Mouse (Mus musculus): ENCODE results near the gene 2310061I04Rik. TPM values are rescaled to one million over a fixed set of nuclear protein-coding genes. Genes with fewer than 3 reads are reported as not detected.
A peak's percentile ranks its signal among the peaks of the same experiment; 100 is the strongest.

Gene 2310061I04Rik
- polyA plus RNA-seq, 1 experiment from 2014 or later: 30.6 TPM

DNA sequence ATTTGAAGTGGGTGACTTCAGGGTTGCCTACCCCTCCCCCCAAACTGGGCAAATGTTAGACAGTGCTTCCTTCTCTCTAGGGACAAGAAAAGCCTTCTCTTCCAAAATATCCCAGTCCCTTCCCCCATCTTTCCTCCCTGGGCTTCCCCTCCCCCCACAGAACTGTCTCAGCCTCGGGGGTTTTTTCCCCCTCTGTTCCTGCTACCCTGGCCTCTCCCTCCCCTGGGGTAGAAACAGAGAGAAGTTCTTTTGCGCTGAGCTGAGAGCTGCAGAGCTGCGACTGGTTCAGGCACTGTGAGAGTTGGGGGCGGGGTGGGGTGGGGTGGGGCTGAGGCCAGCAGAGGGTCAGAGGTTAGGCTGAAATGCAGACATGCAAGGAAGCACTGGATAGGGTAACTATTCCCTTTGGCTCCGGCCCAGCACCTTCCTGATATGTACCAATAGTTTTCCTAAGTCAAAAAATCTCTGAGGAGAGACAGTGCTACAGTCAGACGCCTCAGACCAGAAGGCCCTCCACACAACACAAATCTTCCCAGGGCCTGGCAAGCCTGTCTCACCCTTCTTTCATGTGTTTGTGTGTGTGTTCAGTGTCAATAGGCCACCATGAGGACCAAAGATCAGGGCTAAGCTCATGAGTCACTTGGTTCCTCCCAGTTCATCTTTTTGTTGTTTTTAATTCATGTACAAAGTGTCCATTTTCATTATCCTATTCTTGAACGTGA, 27.7 kb downstream of the 2310061I04Rik start:
- Histone ChIP-seq H3K4me1 (replicated peaks; ENCODE audit: control insufficient read depth, insufficient read depth, low read length) (peaks cover 51% of the 10 kb centered on the region), H3K4me2 (ENCODE audit: low read length) (peak overlapping the region; percentile 92), H3K9ac (ENCODE audit: low read length) (peak overlapping the region; percentile 62), H3K27ac (ENCODE audit: low read depth) (peak overlapping the region; percentile 77), H3K36me3 (ENCODE audit: control insufficient read depth, insufficient read depth, low read length) (peaks cover 15% of the 10 kb centered on the region), H3K27me3 (replicated peaks; ENCODE audit: control insufficient read depth, insufficient read depth, low read length) (no peaks in the 10 kb centered on the region), H3K4me3 (ENCODE audit: low read depth, low read length) (peak overlapping the region; percentile 68), H3K9me3 (ENCODE audit: control insufficient read depth, low read length) (0 out of 2 replicates have a peak, but pooled peaks cover 5% of the 10 kb centered on the region)
- ATAC-seq (replicated peaks; ENCODE audit: low FRiP score, low TSS enrichment, low read depth) (no peak), DNase-seq (ENCODE audit: low spot score) (peak; percentile 57)
- WGBS: 4% methylated on average over 7 of the region's 7 CpGs

DNA sequence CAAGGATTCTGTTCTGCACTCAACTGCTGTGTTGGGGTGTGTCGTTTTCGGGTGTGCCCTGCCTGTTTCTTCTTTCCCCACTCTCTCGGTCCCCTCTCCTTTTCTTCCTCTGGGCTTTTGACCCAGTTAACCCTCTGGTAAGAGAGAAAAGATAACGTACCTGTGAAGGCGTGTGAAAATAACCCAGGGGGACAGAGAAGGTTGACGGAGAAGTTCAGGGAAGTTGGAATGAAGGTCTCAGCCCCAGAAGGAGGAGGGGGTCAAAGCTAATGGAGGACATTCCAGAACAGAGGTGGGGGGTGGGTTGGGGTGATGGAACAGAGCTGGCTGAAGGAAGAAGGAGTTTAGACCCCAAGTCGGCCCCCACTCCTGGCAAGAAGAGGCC, 28.3 kb downstream of the 2310061I04Rik start:
- H3K9me3 ChIP-seq (ENCODE audit: control insufficient read depth, low read length): 0 out of 2 replicates have a peak, but pooled peaks cover 5% of the 10 kb centered on the region
- whole genome bisulfite sequencing: 6% methylated on average over 7 of the region's 7 CpGs
- peak overlapping the region; percentile 62 for H3K9ac ChIP-seq (ENCODE audit: low read length)
- H3K4me2 ChIP-seq (ENCODE audit: low read length): peak overlapping the region; percentile 92
- peaks cover 9% of the 10 kb centered on the region for H3K36me3 ChIP-seq (ENCODE audit: control insufficient read depth, insufficient read depth, low read length)
- H3K4me3 ChIP-seq (ENCODE audit: low read depth, low read length): peak overlapping the region; percentile 68
- DNase-seq (ENCODE audit: low spot score) (no peak), ATAC-seq (replicated peaks; ENCODE audit: low FRiP score, low TSS enrichment, low read depth) (no peak)
- H3K4me1 ChIP-seq (replicated peaks; ENCODE audit: control insufficient read depth, insufficient read depth, low read length): peaks cover 53% of the 10 kb centered on the region
- no peaks in the 10 kb centered on the region for H3K27me3 ChIP-seq (replicated peaks; ENCODE audit: control insufficient read depth, insufficient read depth, low read length)
- H3K27ac ChIP-seq (ENCODE audit: low read depth): peak overlapping the region; percentile 77

DNA sequence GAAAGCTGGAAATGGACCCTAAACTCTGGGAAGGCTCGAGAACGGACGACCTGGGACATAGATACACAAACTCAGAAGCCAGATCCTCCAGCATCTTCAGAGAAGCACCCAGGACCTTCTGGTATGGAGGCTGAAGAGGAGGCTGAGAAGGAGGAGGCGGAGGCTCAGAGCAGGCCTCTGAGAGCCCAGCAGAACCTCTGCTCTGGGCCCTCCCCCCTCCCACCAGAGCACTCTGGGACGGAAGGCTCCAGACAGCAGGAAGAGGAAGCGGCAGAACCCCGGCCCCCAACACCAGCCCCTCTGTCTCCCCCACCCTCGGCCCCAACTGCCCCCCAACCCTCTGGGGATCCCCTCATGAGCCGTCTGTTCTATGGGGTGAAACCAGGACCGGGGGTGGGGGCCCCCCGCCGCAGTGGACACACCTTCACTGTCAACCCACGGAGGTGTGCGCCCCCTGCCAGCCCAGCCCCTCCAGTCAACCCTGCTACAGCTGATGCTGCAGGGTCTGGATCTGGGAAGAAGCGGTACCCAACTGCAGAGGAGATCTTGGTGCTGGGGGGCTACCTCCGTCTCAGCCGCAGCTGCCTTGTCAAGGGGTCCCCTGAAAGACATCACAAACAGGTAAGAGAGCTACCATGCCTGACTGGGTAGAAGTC, 28.9 kb downstream of the 2310061I04Rik start:
- Histone ChIP-seq H3K4me2 (ENCODE audit: low read length) (peak overlapping the region; percentile 92), H3K9ac (ENCODE audit: low read length) (peak overlapping the region; percentile 62), H3K4me1 (replicated peaks; ENCODE audit: control insufficient read depth, insufficient read depth, low read length) (peaks cover 50% of the 10 kb centered on the region), H3K27me3 (replicated peaks; ENCODE audit: control insufficient read depth, insufficient read depth, low read length) (no peaks in the 10 kb centered on the region), H3K4me3 (ENCODE audit: low read depth, low read length) (peak overlapping the region; percentile 68), H3K27ac (ENCODE audit: low read depth) (peak overlapping the region; percentile 77; the same call in 1 of the 2 replicates), H3K36me3 (ENCODE audit: control insufficient read depth, insufficient read depth, low read length) (peaks cover 8% of the 10 kb centered on the region), H3K9me3 (ENCODE audit: control insufficient read depth, low read length) (0 out of 2 replicates have a peak, but pooled peaks cover 5% of the 10 kb centered on the region)
- DNase-seq (ENCODE audit: low spot score) (no peak), ATAC-seq (replicated peaks; ENCODE audit: low FRiP score, low TSS enrichment, low read depth) (no peak)
- WGBS: 31% methylated on average over 17 of the region's 17 CpGs

DNA sequence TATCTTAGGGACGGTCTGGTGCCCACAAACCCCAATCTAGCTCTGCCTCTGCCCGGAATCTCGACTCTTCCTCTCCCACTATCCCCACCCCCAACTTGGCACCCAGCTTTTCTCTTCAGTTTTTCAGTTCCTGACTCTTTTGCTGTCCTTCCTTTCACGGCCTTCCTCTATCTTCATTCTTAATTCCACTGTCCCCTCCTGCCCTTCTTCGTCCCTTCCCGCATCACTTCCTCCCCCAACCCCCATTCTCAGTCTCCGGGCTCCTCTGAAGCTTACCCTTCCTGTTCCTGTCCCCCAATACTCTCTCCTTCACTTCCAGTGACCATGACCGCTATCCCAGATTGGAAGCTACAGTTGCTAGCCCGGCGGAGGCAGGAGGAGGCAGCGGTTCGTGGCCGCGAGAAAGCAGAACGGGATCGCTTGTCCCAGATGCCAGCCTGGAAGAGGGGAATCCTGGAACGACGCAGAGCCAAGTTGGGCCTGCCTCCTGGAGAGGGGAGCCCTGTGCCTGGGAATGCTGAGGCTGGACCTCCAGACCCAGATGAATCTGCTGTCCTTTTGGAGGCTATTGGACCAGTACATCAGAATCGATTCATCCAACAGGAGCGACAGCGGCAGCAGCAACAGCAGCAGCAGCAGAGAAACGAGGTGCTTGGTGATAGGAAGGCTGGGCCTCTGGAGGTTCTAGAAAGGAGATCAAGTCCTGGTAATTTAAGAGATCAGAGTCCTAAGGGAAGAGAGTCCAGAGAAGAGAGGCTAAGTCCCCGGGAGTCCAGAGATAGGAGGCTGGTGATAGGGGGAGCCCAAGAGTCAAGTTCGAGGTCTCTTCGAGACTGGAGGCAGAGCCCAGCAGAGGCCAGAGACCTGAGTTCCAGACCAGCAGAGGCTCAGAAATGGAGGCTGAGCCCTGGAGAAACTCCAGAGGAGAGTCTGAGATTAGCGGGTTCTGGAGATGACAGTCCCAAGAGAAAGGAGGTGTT, 30.0 kb downstream of the 2310061I04Rik start:
- peaks cover 50% of the 10 kb centered on the region for H3K4me1 ChIP-seq (replicated peaks; ENCODE audit: control insufficient read depth, insufficient read depth, low read length)
- H3K4me3 ChIP-seq (ENCODE audit: low read depth, low read length): peak overlapping the region; percentile 68
- 0 out of 2 replicates have a peak, but pooled peaks cover 5% of the 10 kb centered on the region for H3K9me3 ChIP-seq (ENCODE audit: control insufficient read depth, low read length)
- ATAC-seq (replicated peaks; ENCODE audit: low FRiP score, low TSS enrichment, low read depth) (no peak), DNase-seq (ENCODE audit: low spot score) (peak; percentile 63)
- H3K4me2 ChIP-seq (ENCODE audit: low read length): peak overlapping the region; percentile 92
- WGBS: 13% methylated on average over 26 of the region's 26 CpGs
- H3K9ac ChIP-seq (ENCODE audit: low read length): peak overlapping the region; percentile 62
- no peaks in the 10 kb centered on the region for H3K27me3 ChIP-seq (replicated peaks; ENCODE audit: control insufficient read depth, insufficient read depth, low read length)
- H3K27ac ChIP-seq (ENCODE audit: low read depth): peak overlapping the region; percentile 96
- H3K36me3 ChIP-seq (ENCODE audit: control insufficient read depth, insufficient read depth, low read length): peaks cover 8% of the 10 kb centered on the region

DNA sequence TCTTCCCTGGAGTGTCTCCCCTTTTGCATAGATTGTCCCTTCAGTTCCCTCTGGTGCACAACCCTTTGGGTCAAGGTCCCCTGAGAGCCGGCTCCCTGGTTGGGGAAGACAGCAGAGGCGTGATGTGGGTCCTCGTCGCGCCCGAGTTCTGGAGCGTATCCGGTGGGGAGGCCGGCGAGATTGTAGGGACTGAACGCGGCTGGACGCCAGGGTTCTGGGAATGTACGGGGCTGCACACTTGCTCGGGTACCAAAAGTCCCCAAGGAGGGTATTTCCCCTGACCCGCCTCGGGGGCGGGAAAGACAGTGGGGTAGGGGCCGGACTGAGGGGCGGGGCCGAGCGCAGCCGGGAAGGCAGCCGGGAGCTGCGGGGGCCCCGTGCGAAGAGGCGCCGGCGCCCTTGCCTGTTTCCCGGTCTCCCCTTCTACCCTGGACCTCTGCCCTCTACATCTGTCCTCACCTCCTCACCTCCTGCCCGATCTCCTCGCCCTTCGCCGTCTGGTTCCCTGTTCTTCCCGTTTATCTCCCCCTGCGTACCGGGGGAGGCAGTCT, 30.9 kb downstream of the 2310061I04Rik start:
- Histone ChIP-seq H3K4me2 (ENCODE audit: low read length) (peak overlapping the region; percentile 92), H3K36me3 (ENCODE audit: control insufficient read depth, insufficient read depth, low read length) (peaks cover 7% of the 10 kb centered on the region), H3K9me3 (ENCODE audit: control insufficient read depth, low read length) (0 out of 2 replicates have a peak, but pooled peaks cover 3% of the 10 kb centered on the region), H3K4me3 (ENCODE audit: low read depth, low read length) (peak overlapping the region; percentile 68), H3K27me3 (replicated peaks; ENCODE audit: control insufficient read depth, insufficient read depth, low read length) (no peaks in the 10 kb centered on the region), H3K4me1 (replicated peaks; ENCODE audit: control insufficient read depth, insufficient read depth, low read length) (peaks cover 50% of the 10 kb centered on the region), H3K27ac (ENCODE audit: low read depth) (peak overlapping the region; percentile 96), H3K9ac (ENCODE audit: low read length) (peak overlapping the region; percentile 62)
- ATAC-seq (replicated peaks; ENCODE audit: low FRiP score, low TSS enrichment, low read depth) (peak; percentile 39), DNase-seq (ENCODE audit: low spot score) (peak; percentile 87)
- under 1% methylated on average over 38 of the region's 38 CpGs for WGBS

DNA sequence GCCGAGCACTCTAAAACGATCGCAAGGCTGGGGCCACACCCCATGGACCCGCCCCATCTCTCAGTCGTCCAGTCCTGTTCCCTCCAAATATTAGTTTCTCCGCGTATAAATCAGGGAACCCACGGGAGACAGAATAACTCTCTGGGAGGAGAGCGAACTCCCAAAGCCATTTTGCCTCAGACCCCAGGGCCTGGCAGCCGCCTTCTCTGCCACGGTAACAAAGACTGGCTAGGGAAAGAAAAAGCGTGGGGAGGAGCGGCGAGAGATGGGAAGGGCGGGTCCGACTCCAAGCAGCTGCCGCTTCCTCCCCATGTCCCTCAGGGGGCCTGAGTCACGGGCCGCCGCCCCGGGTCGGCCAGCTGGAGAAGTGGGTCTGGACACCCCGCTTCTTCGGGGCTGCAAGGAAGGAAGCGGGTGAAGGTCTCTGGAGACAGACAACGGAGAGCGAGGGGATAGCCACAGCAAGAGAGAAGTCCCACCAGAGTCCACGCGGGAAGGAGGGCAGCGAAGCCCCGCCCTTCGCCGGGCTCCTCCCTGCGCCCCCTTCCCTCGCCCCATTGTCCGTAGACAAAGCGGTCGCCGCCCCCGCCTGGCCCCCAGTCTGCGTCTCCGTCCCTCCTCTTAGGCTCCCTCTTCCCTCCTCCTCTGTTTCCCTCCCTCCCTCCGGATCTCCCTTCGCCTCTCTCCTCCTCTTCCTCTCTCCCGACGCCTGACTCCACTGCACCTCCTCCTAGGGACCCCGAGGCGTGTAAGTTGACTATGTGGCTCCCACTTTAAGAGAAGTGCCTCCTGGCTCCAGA, 31.6 kb downstream of the 2310061I04Rik start, which contains the start of gene Ppp1r18:
Ppp1r18 (plus strand) TSS at position 113 of the 800 bp plus-strand sequence.
- H3K4me1 ChIP-seq (replicated peaks; ENCODE audit: control insufficient read depth, insufficient read depth, low read length): peaks cover 46% of the 10 kb centered on the region

DNA sequence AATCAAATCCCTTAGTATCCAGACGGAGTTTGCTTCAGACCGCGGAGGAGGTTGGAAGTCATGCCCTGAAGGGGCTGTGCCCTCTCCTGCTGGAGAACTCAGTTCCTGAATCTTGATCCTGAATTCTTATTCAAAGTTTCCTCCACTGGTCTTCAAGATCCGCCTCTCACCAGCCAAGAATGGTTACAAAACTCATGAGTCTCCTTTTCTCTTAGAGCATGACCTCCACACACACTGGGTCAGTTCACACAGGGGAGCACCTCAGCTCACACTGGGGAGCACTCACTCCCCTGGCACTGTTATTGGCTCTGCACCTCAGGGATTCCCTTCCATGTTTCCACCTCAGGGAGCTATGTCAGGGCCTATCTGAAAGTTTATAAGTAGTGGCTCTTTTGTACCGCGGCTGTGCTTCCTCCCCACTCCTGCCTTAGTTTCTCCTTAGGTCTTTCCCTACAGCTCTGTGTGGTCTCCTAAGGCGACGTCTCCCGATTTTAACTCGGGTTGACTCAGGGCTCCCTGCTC, 32.3 kb downstream of the 2310061I04Rik start:
- DNase-seq (ENCODE audit: low spot score) (no peak), ATAC-seq (replicated peaks; ENCODE audit: low FRiP score, low TSS enrichment, low read depth) (no peak)
- H3K27ac ChIP-seq (ENCODE audit: low read depth): peak overlapping the region; percentile 96
- no peaks in the 10 kb centered on the region for H3K9me3 ChIP-seq (ENCODE audit: control insufficient read depth, low read length)
- H3K4me3 ChIP-seq (ENCODE audit: low read depth, low read length): peak overlapping the region; percentile 68
- no peaks in the 10 kb centered on the region for H3K27me3 ChIP-seq (replicated peaks; ENCODE audit: control insufficient read depth, insufficient read depth, low read length)
- H3K9ac ChIP-seq (ENCODE audit: low read length): peak overlapping the region; percentile 62
- 26% methylated on average over 10 of the region's 10 CpGs for WGBS
- H3K4me1 ChIP-seq (replicated peaks; ENCODE audit: control insufficient read depth, insufficient read depth, low read length): peaks cover 42% of the 10 kb centered on the region
- H3K4me2 ChIP-seq (ENCODE audit: low read length): peak overlapping the region; percentile 92
- H3K36me3 ChIP-seq (ENCODE audit: control insufficient read depth, insufficient read depth, low read length): no peaks in the 10 kb centered on the region

More for the DNA sequence above, 31.6 kb downstream of the 2310061I04Rik start, which contains the start of gene Ppp1r18:
- peak within 1 kb of the TSS; percentile 68 for H3K4me3 ChIP-seq (ENCODE audit: low read depth, low read length)
- ATAC-seq (replicated peaks; ENCODE audit: low FRiP score, low TSS enrichment, low read depth) (peak; percentile 54), DNase-seq (ENCODE audit: low spot score) (peak; percentile 90)
- under 1% methylated on average over 36 of the region's 48 CpGs for WGBS
- no peaks in the 10 kb centered on the region for H3K27me3 ChIP-seq (replicated peaks; ENCODE audit: control insufficient read depth, insufficient read depth, low read length)
- H3K36me3 ChIP-seq (ENCODE audit: control insufficient read depth, insufficient read depth, low read length): peaks cover 3% of the 10 kb centered on the region; the same call in 1 of the 2 replicates
- H3K27ac ChIP-seq (ENCODE audit: low read depth): peak within 1 kb of the TSS; percentile 96
- H3K9ac ChIP-seq (ENCODE audit: low read length): peak within 1 kb of the TSS; percentile 62
- no peaks in the 10 kb centered on the region for H3K9me3 ChIP-seq (ENCODE audit: control insufficient read depth, low read length)
- peak within 1 kb of the TSS; percentile 92 for H3K4me2 ChIP-seq (ENCODE audit: low read length)
